Mouse (Mus musculus): ENCODE results near the gene Ptpn13. TPM values are rescaled to one million over a fixed set of nuclear protein-coding genes. Genes with fewer than 3 reads are reported as not detected.
A peak's percentile ranks its signal among the peaks of the same experiment; 100 is the strongest.

Gene Ptpn13
- polyA plus RNA-seq, 1 experiment: 25.9 TPM

DNA sequence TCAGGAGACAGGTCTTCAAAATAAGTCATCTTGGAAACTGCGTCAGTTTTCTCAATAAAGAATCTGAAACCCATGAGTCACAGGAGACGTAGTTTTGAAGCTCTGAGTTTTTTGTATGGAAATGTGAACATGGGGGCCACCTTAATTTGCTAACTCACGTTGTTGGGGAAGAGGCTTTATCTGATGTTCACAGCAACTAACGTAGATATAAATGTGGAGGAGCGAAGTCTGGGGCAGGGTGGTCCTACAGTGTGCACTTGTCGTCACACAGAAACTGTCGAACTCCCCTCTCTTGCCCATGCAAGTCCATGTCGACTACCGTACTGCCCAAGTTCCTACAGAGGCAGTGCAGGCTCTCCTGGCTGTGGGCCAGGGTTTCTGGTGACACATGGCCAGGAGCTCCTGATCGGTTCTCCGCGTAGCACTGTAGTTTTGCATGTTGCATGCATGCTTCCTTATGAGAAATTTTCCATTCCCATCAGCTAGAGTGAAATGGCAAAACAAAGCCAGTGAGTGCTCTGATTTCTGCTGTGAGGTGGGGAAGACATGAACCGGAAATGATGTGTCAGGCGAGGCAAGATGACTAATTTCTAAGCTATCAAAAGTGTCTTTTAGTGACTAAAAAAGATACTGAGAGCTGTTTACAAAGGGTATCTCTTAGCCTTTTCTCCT is 93.9 kb downstream of the Ptpn13 start:
- DNase-seq (ENCODE audit: low read depth): no peak

DNA sequence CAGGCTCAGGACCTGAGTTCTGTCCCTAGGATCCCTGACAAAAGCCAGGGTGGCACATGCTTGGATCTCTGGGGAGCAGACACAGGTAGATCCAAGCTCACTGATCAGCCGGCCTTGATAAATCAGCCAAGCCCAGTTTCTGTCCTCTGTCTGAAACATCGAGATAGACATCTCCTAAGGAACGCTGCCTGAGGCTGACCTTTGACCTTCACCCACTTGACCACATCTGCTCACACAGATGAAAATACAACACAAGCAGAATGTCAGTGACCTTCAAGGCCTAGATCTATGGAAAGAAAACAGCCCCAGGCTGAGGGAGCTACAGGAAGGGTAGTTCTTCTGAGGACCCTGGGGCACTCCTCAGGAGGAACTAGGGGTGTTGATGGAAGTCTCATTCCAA is 97.4 kb downstream of the Ptpn13 start:
- no peak for DNase-seq (ENCODE audit: low read depth)

GRCm38 (mm10) chr5:103526668-103527436 is 101.9 kb downstream of the Ptpn13 start:
- DNase-seq (ENCODE audit: low read depth): no peak

GRCm38 (mm10) chr5:103527437-103527718 is 102.4 kb downstream of the Ptpn13 start:
- no peak for DNase-seq (ENCODE audit: low read depth)

GRCm38 (mm10) chr5:103530214-103530613 is 105.2 kb downstream of the Ptpn13 start:
- no peak for DNase-seq (ENCODE audit: low read depth)

- no peak for DNase-seq (ENCODE audit: low read depth)
These were observed 107.9 kb downstream of the Ptpn13 start for GRCm38 (mm10) chr5:103532841-103533390.

DNA sequence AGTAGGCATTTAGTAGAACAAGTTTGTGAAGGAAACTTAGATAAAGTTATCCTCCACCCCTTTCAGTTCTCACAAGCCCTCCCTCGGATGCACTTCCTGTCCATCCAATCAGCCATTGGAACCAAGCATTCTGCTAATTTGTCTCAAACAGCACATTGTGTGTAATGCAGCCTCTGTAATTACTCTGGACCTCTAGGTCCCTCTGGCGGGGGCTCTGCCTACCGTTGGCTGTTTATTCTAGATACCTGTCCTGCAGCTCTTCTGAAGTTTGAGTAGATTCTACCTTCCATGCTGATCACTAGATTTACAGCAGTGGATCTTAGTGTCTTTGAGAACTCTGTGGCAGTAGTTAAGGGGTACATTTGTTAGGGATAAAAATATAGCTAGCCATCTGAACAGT is 109.5 kb downstream of the Ptpn13 start:
- DNase-seq (ENCODE audit: low read depth): no peak

DNA sequence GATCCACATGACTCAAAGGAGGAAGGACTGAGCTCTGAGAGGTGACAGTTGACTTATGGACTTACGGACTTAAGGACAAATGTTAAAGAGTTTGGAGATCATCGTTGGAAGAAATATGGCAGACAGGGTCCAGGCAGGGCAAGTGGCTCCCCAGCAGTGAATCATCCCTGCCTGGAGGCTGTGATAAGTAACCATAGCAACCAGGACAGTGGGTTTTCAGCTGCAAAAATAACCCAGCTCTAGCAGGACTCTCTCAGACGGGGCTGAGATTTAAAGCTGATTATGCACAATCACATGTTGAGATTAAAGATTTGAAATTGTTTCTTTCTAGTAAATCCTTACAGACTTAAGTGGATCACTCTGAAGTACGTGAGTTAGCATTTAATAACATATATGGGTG is 112.4 kb downstream of the Ptpn13 start:
- DNase-seq (ENCODE audit: low read depth): no peak

DNA sequence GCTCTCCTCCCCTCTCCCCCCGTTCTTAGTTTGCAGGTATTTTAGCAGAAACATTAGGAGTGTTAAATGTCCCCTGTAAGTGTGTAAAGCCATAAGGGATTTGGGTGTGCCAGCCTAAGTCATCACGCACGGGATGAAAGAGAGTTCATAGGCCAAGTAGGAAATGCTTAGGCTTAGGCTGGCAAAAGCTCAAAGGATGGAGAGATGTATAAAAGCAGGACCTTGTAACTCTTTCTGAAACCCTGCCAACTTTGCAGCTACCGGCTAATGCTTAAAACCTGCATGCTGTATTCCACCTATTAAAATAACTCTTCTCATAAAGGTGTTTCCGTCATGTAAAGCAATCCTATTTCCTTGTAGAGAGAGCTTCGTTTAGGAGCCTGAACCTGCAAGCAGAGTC is 115.6 kb downstream of the Ptpn13 start:
- DNase-seq (ENCODE audit: low read depth): no peak

DNA sequence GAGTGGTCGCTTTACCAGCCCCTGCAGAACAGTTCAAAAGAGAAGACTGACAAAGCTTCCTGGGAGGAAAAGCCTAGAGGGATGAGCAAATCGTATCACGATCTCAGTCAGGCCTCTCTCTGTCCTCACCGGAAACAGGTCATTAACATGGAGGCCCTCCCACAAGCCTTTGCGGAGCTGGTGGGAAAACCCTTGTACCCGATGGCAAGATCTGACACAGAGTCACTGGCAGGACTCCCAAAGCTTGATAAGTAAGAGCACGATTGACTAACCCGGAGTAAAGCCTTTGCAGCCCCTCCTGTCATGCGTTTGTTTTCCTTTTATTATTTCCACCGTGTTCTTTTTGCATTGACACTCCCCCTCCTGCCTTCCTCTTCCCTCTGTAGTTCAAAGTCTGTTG is 116.1 kb downstream of the Ptpn13 start:
- DNase-seq (ENCODE audit: low read depth): no peak

- DNase-seq (ENCODE audit: low read depth): no peak
These were observed 116.5 kb downstream of the Ptpn13 start for GRCm38 (mm10) chr5:103541542-103541941.

DNA sequence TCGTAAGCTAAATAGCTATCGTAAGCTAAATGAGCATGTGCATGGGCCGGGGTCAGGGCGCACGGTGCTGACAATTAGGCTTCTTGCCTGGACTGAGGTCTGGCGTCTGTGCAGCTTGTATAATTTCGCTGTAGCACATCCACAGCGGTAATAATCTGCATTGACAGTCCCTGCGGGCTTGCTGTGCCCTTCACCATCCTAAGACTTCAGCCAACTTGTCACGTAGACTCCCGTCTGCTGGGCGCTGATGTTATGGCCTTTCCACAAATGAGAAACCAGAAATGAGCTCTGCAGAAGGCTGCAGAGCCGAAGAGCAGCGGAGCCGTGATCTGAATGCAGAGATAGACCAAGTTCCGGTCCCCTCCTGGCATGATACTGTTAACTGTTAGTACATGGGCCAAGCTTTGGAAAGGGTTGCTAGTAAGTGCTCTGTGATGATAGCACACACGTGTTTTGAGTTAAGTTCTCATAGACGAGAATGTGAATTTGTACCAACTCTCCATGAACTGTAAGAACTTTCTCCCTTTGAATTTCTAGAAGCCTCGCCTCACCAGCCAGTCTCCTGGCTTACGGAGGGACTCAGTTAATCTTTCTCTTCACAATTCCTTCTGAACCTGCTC is 120.5 kb downstream of the Ptpn13 start:
- DNase-seq (ENCODE audit: low read depth): no peak

DNA sequence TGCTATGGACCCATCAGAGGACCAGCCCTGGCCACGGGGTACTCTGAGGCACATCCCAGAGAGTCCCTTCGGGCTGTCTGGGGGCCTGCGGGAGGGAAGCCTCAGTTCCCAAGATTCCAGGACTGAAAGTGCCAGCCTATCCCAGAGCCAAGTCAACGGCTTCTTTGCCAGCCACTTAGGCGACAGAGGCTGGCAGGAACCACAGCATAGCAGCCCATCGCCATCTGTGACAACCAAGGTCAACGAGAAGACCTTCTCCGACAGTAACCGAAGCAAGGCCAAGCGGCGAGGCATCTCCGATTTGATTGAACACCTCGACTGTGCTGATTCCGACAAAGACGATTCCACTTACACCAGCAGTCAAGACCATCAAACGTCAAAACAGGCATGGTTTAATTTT is 129.8 kb downstream of the Ptpn13 start:
- no peak for DNase-seq (ENCODE audit: low read depth)

DNA sequence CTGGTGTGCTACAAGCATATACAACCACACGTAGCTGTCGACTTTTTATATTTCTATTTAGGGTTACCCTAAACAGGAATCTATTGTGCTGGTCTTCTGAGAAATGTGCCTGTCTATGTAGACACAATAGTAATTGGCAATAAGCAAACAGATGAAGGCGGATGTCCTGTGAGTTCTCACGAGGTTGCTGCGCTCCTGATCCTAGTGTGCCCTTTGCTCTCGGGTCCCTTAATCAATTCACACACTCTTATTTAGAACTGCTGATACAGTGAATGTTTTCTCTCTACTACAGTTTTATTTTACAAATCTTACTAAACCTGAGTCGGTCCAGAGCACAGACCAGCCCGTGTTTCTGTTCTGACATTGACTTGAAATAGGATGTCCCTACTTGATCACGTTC is 135.6 kb downstream of the Ptpn13 start:
- no peak for DNase-seq (ENCODE audit: low read depth)

GRCm38 (mm10) chr5:103568034-103568433 is 143.0 kb downstream of the Ptpn13 start:
- DNase-seq (ENCODE audit: low read depth): no peak

DNA sequence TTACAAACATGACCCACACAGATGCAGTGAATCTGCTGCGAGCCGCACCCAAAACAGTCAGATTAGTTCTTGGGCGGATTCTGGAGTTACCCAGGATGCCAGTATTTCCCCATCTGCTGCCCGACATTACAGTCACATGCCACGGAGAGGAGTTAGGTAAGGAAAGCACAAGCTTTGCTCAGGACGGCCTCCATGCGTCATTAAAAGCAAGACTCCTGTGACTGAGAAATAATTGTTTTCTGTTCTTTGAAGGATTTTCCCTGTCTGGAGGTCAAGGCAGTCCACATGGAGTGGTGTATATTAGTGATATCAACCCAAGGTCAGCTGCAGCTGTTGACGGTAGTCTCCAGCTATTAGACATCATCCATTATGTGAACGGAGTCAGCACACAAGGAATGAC is 144.5 kb downstream of the Ptpn13 start:
- DNase-seq (ENCODE audit: low read depth): no peak

- peak; percentile 68 for DNase-seq (ENCODE audit: low read depth)
These were observed 154.9 kb downstream of the Ptpn13 start for GRCm38 (mm10) chr5:103579680-103580420.

- no peak for DNase-seq (ENCODE audit: low read depth)
These were observed 162.2 kb downstream of the Ptpn13 start for GRCm38 (mm10) chr5:103587219-103587618.

GRCm38 (mm10) chr5:103591846-103592245 is 166.9 kb downstream of the Ptpn13 start:
- no peak for DNase-seq (ENCODE audit: low read depth)

- DNase-seq (ENCODE audit: low read depth): no peak
These were observed 167.7 kb downstream of the Ptpn13 start for GRCm38 (mm10) chr5:103592706-103593105.

GRCm38 (mm10) chr5:103593575-103593974 is 168.6 kb downstream of the Ptpn13 start:
- DNase-seq (ENCODE audit: low read depth): no peak

Measured in gonadal fat pad, adult 2 months (tissue).